Mouse (Mus musculus) C2C12 (cell line): ENCODE data around the gene Zfyve16.

Source experiments
- CTCF ChIP-seq: IDR thresholded peaks from one replicate; pipeline ENCODE4 v1.5.1; 2011; ENCODE audit not compliant: control insufficient read depth, insufficient read depth, insufficient read length
- MAX ChIP-seq: IDR thresholded peaks from one replicate; pipeline ENCODE4 v1.6.1; 2011; ENCODE audit warnings: mild to moderate bottlenecking, control low read depth

GRCm38 (mm10) chr13:92576688-92577087 is 46.0 kb upstream of the Zfyve16 start:
- no peak for TF ChIP-seq CTCF
- TF ChIP-seq MAX, result no peak
